Mouse (Mus musculus): ENCODE data around the gene Ccnq. TPM values are rescaled to one million over a fixed set of nuclear protein-coding genes. Genes with fewer than 3 reads are reported as not detected.

Ccnq gene
- polyA plus RNA-seq, 1 experiment from 2014 or later = 27.7 TPM

GRCm38 (mm10) chr11:78753183-78753582, 1.7 kb upstream of the Ccnq start:
- ATAC-seq (replicated peaks) = no peak
- WGBS = 86% methylated on average over 1 of the region's 1 CpGs
- no peaks in the 10 kb centered on the region for H3K27me3 ChIP-seq (replicated peaks)
- no peak overlapping the region for H3K27ac ChIP-seq
- H3K4me3 ChIP-seq = no peak overlapping the region
- no peak overlapping the region for H3K9ac ChIP-seq
- H3K36me3 ChIP-seq (replicated peaks) = no peaks in the 10 kb centered on the region
- no peak overlapping the region for H3K4me2 ChIP-seq
- no peaks in the 10 kb centered on the region for H3K9me3 ChIP-seq
- peaks cover 13% of the 10 kb centered on the region for H3K4me1 ChIP-seq

GRCm38 (mm10) chr11:78751843-78752203, 294 bp upstream of the Ccnq start:
- WGBS = 7% methylated on average over 2 of the region's 2 CpGs
- H3K9ac ChIP-seq = peak overlapping the region; percentile 73
- peaks cover 13% of the 10 kb centered on the region for H3K4me1 ChIP-seq
- no peaks in the 10 kb centered on the region for H3K36me3 ChIP-seq (replicated peaks)
- no peaks in the 10 kb centered on the region for H3K9me3 ChIP-seq
- peak; percentile 56 for ATAC-seq (replicated peaks)
- no peaks in the 10 kb centered on the region for H3K27me3 ChIP-seq (replicated peaks)
- peak overlapping the region; percentile 89 for H3K27ac ChIP-seq
- peak overlapping the region; percentile 78 for H3K4me3 ChIP-seq
- peak overlapping the region; percentile 75 for H3K4me2 ChIP-seq

GRCm38 (mm10) chr11:78746264-78746663, 5.3 kb downstream of the Ccnq start:
- no peak for ATAC-seq (replicated peaks)
- H3K36me3 ChIP-seq (replicated peaks) = no peaks in the 10 kb centered on the region
- H3K9me3 ChIP-seq = no peaks in the 10 kb centered on the region
- H3K27me3 ChIP-seq (replicated peaks) = no peaks in the 10 kb centered on the region
- no peak overlapping the region for H3K9ac ChIP-seq
- 92% methylated on average over 7 of the region's 7 CpGs for WGBS
- no peak overlapping the region for H3K4me2 ChIP-seq
- no peak overlapping the region for H3K4me3 ChIP-seq
- peaks cover 21% of the 10 kb centered on the region for H3K4me1 ChIP-seq
- H3K27ac ChIP-seq = no peak overlapping the region

DNA sequence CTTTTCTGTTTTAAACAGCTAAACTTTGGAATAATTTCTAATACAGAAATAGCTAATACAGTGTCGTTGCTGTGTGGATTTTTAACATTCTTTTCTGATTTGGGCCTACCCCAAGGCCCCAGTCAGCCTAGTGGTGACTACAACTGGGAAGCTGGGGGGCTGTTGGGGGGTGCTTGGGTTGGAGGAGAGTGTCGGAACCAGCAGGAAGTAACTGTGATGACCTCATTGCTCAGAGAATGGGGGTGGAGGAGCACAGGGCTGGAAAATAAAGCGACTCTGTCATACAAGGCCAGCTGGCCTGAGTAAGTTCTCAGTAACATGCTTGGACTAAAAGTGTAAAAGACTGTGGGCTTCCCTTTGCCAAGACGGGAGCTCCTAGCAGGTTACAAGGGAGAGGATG, 6.1 kb downstream of the Ccnq start:
- H3K36me3 ChIP-seq (replicated peaks) = no peaks in the 10 kb centered on the region
- H3K9me3 ChIP-seq = no peaks in the 10 kb centered on the region
- H3K4me2 ChIP-seq = no peak overlapping the region
- ATAC-seq (replicated peaks) = no peak
- H3K27ac ChIP-seq = no peak overlapping the region
- H3K4me1 ChIP-seq = peaks cover 14% of the 10 kb centered on the region
- 66% methylated on average over 4 of the region's 4 CpGs for WGBS
- no peaks in the 10 kb centered on the region for H3K27me3 ChIP-seq (replicated peaks)
- H3K4me3 ChIP-seq = no peak overlapping the region
- no peak overlapping the region for H3K9ac ChIP-seq

GRCm38 (mm10) chr11:78742461-78742860, 9.1 kb downstream of the Ccnq start:
- Histone ChIP-seq H3K9me3 (no peaks in the 10 kb centered on the region), H3K27ac (no peak overlapping the region), H3K36me3 (replicated peaks) (no peaks in the 10 kb centered on the region), H3K9ac (no peak overlapping the region), H3K4me1 (peaks cover 12% of the 10 kb centered on the region), H3K27me3 (replicated peaks) (no peaks in the 10 kb centered on the region), H3K4me2 (no peak overlapping the region), H3K4me3 (no peak overlapping the region)
- ATAC-seq (replicated peaks) = no peak
- WGBS = 65% methylated on average over 3 of the region's 3 CpGs

- no peak for ATAC-seq (replicated peaks)
- Histone ChIP-seq H3K4me3 (no peak overlapping the region), H3K27ac (no peak overlapping the region), H3K9ac (no peak overlapping the region), H3K36me3 (replicated peaks) (no peaks in the 10 kb centered on the region), H3K4me1 (peaks cover 14% of the 10 kb centered on the region), H3K4me2 (no peak overlapping the region), H3K27me3 (replicated peaks) (no peaks in the 10 kb centered on the region), H3K9me3 (no peaks in the 10 kb centered on the region)
- 25% methylated on average over 7 of the region's 7 CpGs for WGBS
These were observed 9.6 kb downstream of the Ccnq start for GRCm38 (mm10) chr11:78741958-78742357.

GRCm38 (mm10) chr11:78739361-78739760, 12.2 kb downstream of the Ccnq start:
- no peaks in the 10 kb centered on the region for H3K9me3 ChIP-seq
- no peak for ATAC-seq (replicated peaks)
- H3K9ac ChIP-seq = no peak overlapping the region

DNA sequence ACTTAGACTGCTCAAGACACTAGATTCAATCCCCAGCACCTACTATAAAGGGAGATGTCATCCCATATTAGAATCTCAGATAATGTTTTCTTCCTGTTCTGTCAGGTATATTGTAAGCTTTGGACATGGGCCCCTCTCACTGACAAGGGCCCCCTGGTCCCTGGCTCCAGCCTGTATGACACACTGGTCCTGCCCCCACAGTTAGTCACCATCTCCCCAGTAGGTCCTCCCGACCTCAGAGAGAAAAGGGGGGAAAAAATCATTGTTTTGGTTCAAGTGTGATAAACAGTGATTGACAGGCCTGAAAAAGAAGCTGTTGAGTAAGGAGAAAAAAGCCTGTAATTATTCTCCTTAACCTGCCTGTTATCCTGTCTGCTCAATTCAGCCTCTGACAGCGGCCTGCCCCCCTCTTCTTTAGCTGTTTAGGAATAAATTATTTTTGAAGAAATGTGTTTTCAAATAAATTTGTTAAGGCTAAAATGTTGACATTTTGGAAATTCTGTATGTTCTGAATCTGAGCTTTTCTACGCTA, 14.6 kb downstream of the Ccnq start:
- H3K4me3 ChIP-seq = no peak overlapping the region
- no peaks in the 10 kb centered on the region for H3K36me3 ChIP-seq (replicated peaks)
- no peaks in the 10 kb centered on the region; the same call in 1 of the 2 replicates for H3K27me3 ChIP-seq (replicated peaks)
- ATAC-seq (replicated peaks) = no peak
- H3K9me3 ChIP-seq = no peaks in the 10 kb centered on the region
- H3K4me1 ChIP-seq = peaks cover 7% of the 10 kb centered on the region
- no peak overlapping the region for H3K4me2 ChIP-seq
- no peak overlapping the region for H3K9ac ChIP-seq
- no peak overlapping the region for H3K27ac ChIP-seq
- 41% methylated on average over 3 of the region's 3 CpGs for WGBS

More at GRCm38 (mm10) chr11:78739361-78739760, 12.2 kb downstream of the Ccnq start:
- H3K4me2 ChIP-seq = no peak overlapping the region
- H3K27me3 ChIP-seq (replicated peaks) = no peaks in the 10 kb centered on the region; the same call in 1 of the 2 replicates
- no peak overlapping the region for H3K4me3 ChIP-seq
- H3K4me1 ChIP-seq = peaks cover 16% of the 10 kb centered on the region
- H3K27ac ChIP-seq = no peak overlapping the region
- H3K36me3 ChIP-seq (replicated peaks) = no peaks in the 10 kb centered on the region

GRCm38 (mm10) chr11:78735168-78735567, 16.4 kb downstream of the Ccnq start:
- H3K4me2 ChIP-seq = no peak overlapping the region
- ATAC-seq (replicated peaks) = no peak
- WGBS = 93% methylated on average over 1 of the region's 1 CpGs
- no peaks in the 10 kb centered on the region; the same call in 1 of the 2 replicates for H3K27me3 ChIP-seq (replicated peaks)
- no peak overlapping the region for H3K27ac ChIP-seq
- H3K9ac ChIP-seq = no peak overlapping the region
- H3K9me3 ChIP-seq = no peaks in the 10 kb centered on the region
- peaks cover 4% of the 10 kb centered on the region for H3K4me1 ChIP-seq
- H3K36me3 ChIP-seq (replicated peaks) = no peaks in the 10 kb centered on the region
- no peak overlapping the region for H3K4me3 ChIP-seq

DNA sequence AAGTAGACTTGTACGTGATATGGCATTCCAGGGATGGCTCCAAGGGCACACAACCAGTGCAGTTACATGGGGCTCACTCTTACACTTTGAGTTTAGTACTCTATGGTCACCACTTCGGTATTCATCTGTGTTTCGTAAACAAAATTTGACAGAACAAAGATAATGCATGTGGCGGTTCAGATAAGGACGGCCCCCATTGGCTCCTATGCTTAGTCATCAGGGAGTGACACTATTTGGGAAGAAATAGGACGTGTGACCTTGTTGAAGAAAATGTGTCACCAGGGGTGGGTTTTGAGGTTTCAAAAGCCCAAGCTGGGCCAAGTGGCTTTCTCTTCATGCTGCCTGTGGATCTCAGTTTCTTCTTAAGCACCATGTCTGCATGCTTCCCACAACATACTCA, 18.9 kb downstream of the Ccnq start:
- ATAC-seq (replicated peaks) = no peak
- no peaks in the 10 kb centered on the region for H3K9me3 ChIP-seq
- no peak overlapping the region for H3K9ac ChIP-seq
- H3K4me3 ChIP-seq = no peak overlapping the region
- H3K27me3 ChIP-seq (replicated peaks) = no peaks in the 10 kb centered on the region; the same call in 1 of the 2 replicates
- no peaks in the 10 kb centered on the region for H3K36me3 ChIP-seq (replicated peaks)
- H3K4me1 ChIP-seq = peaks cover 4% of the 10 kb centered on the region
- H3K27ac ChIP-seq = no peak overlapping the region
- 86% methylated on average over 6 of the region's 6 CpGs for WGBS
- H3K4me2 ChIP-seq = no peak overlapping the region

- Histone ChIP-seq H3K9me3 (no peaks in the 10 kb centered on the region), H3K4me3 (no peak overlapping the region), H3K4me1 (no peaks in the 10 kb centered on the region), H3K27ac (no peak overlapping the region), H3K36me3 (replicated peaks) (no peaks in the 10 kb centered on the region), H3K4me2 (no peak overlapping the region), H3K27me3 (replicated peaks) (no peaks in the 10 kb centered on the region; the same call in 1 of the 2 replicates), H3K9ac (no peak overlapping the region)
- ATAC-seq (replicated peaks) = no peak
- WGBS = 29% methylated on average over 2 of the region's 2 CpGs
These were observed 20.6 kb downstream of the Ccnq start for GRCm38 (mm10) chr11:78730902-78731301.

- Histone ChIP-seq H3K9ac (no peak overlapping the region), H3K27me3 (replicated peaks) (no peaks in the 10 kb centered on the region), H3K9me3 (no peaks in the 10 kb centered on the region), H3K36me3 (replicated peaks) (no peaks in the 10 kb centered on the region), H3K4me2 (no peak overlapping the region), H3K4me1 (no peaks in the 10 kb centered on the region), H3K4me3 (no peak overlapping the region), H3K27ac (no peak overlapping the region)
- no peak for ATAC-seq (replicated peaks)
- 85% methylated on average over 4 of the region's 4 CpGs for WGBS
These were observed 23.5 kb downstream of the Ccnq start for GRCm38 (mm10) chr11:78728041-78728440.

DNA sequence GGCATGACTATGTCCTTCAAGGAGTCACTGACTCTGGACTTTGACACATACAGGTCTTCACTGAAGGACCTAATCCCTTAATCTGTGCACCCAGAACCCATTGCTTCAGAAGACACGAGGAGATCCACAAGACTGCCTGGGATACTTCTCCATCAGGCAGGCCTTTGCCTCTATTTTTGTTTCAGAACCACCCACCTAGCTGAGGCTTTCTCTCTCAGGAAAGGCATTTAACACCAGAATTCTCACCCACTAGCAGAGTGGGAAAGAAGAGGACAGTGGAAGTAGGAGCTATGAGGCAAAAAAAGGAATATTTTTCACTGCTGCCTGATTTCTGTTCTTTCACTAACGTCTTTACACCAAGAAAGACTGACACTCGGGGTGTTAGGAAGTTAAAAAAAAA, 25.2 kb downstream of the Ccnq start:
- Histone ChIP-seq H3K9me3 (no peaks in the 10 kb centered on the region), H3K27me3 (replicated peaks) (no peaks in the 10 kb centered on the region), H3K4me1 (no peaks in the 10 kb centered on the region), H3K27ac (no peak overlapping the region), H3K36me3 (replicated peaks) (no peaks in the 10 kb centered on the region), H3K4me3 (no peak overlapping the region), H3K9ac (no peak overlapping the region), H3K4me2 (no peak overlapping the region)
- WGBS = 77% methylated on average over 3 of the region's 3 CpGs
- no peak for ATAC-seq (replicated peaks)
